Mouse (Mus musculus) hindbrain, embryonic 15.5 days (tissue): Measurements from ENCODE around the gene Trmt61a. TPM values are rescaled to one million over a fixed set of nuclear protein-coding genes. Genes with fewer than 3 reads are reported as not detected.
"Not testable (repeated sequence)": the region's sequence is repeated elsewhere in the genome, so short reads cannot be mapped to it uniquely, and the experiment has no call there.

ENCODE experiments used
- ATAC-seq: fragments of 200-750 bp; cut with Nextera tagmentation; 2 replicates; pipeline ENCODE4 v1.8.0; 2017; ENCODE audit warnings: low read depth, moderate number of reproducible peaks, moderate TSS enrichment; ENCODE audit not compliant: low FRiP score
- H3K27ac ChIP-seq: fragments of 300-500 bp; sonication (generic); replicated peaks from 2 replicates; pipeline ENCODE4 v1.5.1; 2015; ENCODE audit warnings: mild to moderate bottlenecking, inconsistent platforms
- H3K27me3 ChIP-seq: fragments of 300-500 bp; sonication (generic); 2 replicates; pipeline ENCODE4 v1.6.1; 2015; ENCODE audit warnings: control low read depth, inconsistent platforms
- H3K36me3 ChIP-seq: fragments of 300-500 bp; sonication (generic); 2 replicates; pipeline ENCODE4 v1.6.1; 2015; ENCODE audit warnings: control low read depth, inconsistent platforms
- H3K4me1 ChIP-seq: fragments of 300-500 bp; sonication (generic); replicated peaks from 2 replicates; pipeline ENCODE4 v1.6.1; 2015; ENCODE audit warnings: control low read depth, inconsistent platforms
- H3K4me2 ChIP-seq: fragments of 300-500 bp; sonication (generic); 2 replicates; pipeline ENCODE4 v1.6.1; 2015; ENCODE audit warnings: moderate library complexity, mild to moderate bottlenecking, inconsistent platforms
- H3K4me3 ChIP-seq: fragments of 300-500 bp; sonication (generic); 2 replicates; pipeline ENCODE4 v1.5.1; 2015; ENCODE audit warnings: mild to moderate bottlenecking, inconsistent platforms
- H3K9ac ChIP-seq: fragments of 300-500 bp; sonication (generic); 2 replicates; pipeline ENCODE4 v1.6.1; 2015; ENCODE audit warnings: inconsistent platforms
- H3K9me3 ChIP-seq: fragments of 300-500 bp; sonication (generic); 2 replicates; pipeline ENCODE4 v1.6.1; 2016; ENCODE audit warnings: control low read depth, inconsistent platforms
- WGBS: fragments of 180-500 bp; shearing (Covaris S2); methylation state at CpG from one replicate; pipeline ENCODE4 v1.1.7; 2015; 5-methylcytosine and 5-hydroxymethylcytosine counted together
- polyA plus RNA-seq: library from polyadenylated mRNA; unstranded; fragments of >200 nt; fragmentation: Nextera tagmentation; extraction: Ambion mirVana; gene quantifications from 2 replicates; pipeline ENCODE4 v1.2.1, GENCODE M21; 2015

The Trmt61a gene
- polyA plus RNA-seq: 11.5 and 12.0 TPM in 2 replicates

GRCm38 (mm10) chr12:111677882-111678669 is at the start of gene Trmt61a:
Trmt61a (plus strand) TSS chr12:111678105.
- peak within 1 kb of the TSS; percentile 74 for H3K4me3 ChIP-seq
- H3K4me1 ChIP-seq: peaks cover 22% of the 10 kb centered on the region
- peak within 1 kb of the TSS; percentile 93 for H3K27ac ChIP-seq
- under 1% methylated on average over 51 of the region's 51 CpGs for WGBS
- H3K9me3 ChIP-seq: no peaks in the 10 kb centered on the region
- H3K36me3 ChIP-seq: peaks cover 5% of the 10 kb centered on the region; the same call in 1 of the 2 replicates
- peak within 1 kb of the TSS; percentile 93 for H3K4me2 ChIP-seq
- peak; percentile 86 for ATAC-seq
- H3K9ac ChIP-seq: peak within 1 kb of the TSS; percentile 76
- H3K27me3 ChIP-seq: no peaks in the 10 kb centered on the region

- no peak overlapping the region for H3K9ac ChIP-seq
- H3K4me3 ChIP-seq: no peak overlapping the region
- no peaks in the 10 kb centered on the region for H3K9me3 ChIP-seq
- H3K27ac ChIP-seq: 0 out of 2 replicates have a peak overlapping the region, but pooled peaks have one; percentile 42
- WGBS: 61% methylated on average over 6 of the region's 6 CpGs
- H3K4me1 ChIP-seq: no peaks in the 10 kb centered on the region
- peaks cover 72% of the 10 kb centered on the region for H3K36me3 ChIP-seq
- no peak overlapping the region for H3K4me2 ChIP-seq
- peak; percentile 77; the same call in 1 of the 2 replicates for ATAC-seq
- no peaks in the 10 kb centered on the region for H3K27me3 ChIP-seq
Measured at GRCm38 (mm10) chr12:111648061-111648645, 29.8 kb upstream of the Trmt61a start.

- Histone ChIP-seq H3K4me2 (no peak overlapping the region), H3K27ac (no peak overlapping the region), H3K9me3 (no peaks in the 10 kb centered on the region), H3K4me1 (0 out of 2 replicates have a peak, but pooled peaks cover 6% of the 10 kb centered on the region), H3K4me3 (no peak overlapping the region), H3K27me3 (no peaks in the 10 kb centered on the region), H3K9ac (no peak overlapping the region), H3K36me3 (peaks cover 61% of the 10 kb centered on the region)
- ATAC-seq: no peak
- WGBS: 90% methylated on average over 3 of the region's 3 CpGs
Measured at GRCm38 (mm10) chr12:111652953-111653352, 25.0 kb upstream of the Trmt61a start.

- Histone ChIP-seq H3K4me2 (no peak overlapping the region), H3K4me3 (no peak overlapping the region), H3K27ac (no peak overlapping the region), H3K36me3 (peaks cover 59% of the 10 kb centered on the region), H3K9me3 (no peaks in the 10 kb centered on the region), H3K9ac (no peak overlapping the region), H3K27me3 (no peaks in the 10 kb centered on the region), H3K4me1 (0 out of 2 replicates have a peak, but pooled peaks cover 6% of the 10 kb centered on the region)
- 30% methylated on average over 3 of the region's 3 CpGs for WGBS
- peak; percentile 61; the same call in 1 of the 2 replicates for ATAC-seq
Measured at GRCm38 (mm10) chr12:111653434-111653833, 24.5 kb upstream of the Trmt61a start.

GRCm38 (mm10) chr12:111655695-111656094 is 22.2 kb upstream of the Trmt61a start:
- Histone ChIP-seq H3K27ac (no peak overlapping the region), H3K9me3 (no peaks in the 10 kb centered on the region), H3K4me2 (no peak overlapping the region), H3K36me3 (peaks cover 38% of the 10 kb centered on the region), H3K27me3 (no peaks in the 10 kb centered on the region), H3K4me1 (0 out of 2 replicates have a peak, but pooled peaks cover 6% of the 10 kb centered on the region), H3K9ac (no peak overlapping the region), H3K4me3 (no peak overlapping the region)
- 86% methylated on average over 11 of the region's 11 CpGs for WGBS
- ATAC-seq: no peak

GRCm38 (mm10) chr12:111659331-111659730 is 18.6 kb upstream of the Trmt61a start:
- ATAC-seq: no peak
- 93% methylated on average over 4 of the region's 4 CpGs for WGBS
- 0 out of 2 replicates have a peak, but pooled peaks cover 4% of the 10 kb centered on the region for H3K4me1 ChIP-seq
- H3K4me2 ChIP-seq: no peak overlapping the region
- H3K9me3 ChIP-seq: no peaks in the 10 kb centered on the region
- no peak overlapping the region for H3K4me3 ChIP-seq
- no peak overlapping the region for H3K9ac ChIP-seq
- H3K27me3 ChIP-seq: no peaks in the 10 kb centered on the region
- H3K27ac ChIP-seq: no peak overlapping the region
- peaks cover 31% of the 10 kb centered on the region for H3K36me3 ChIP-seq

- H3K27me3 ChIP-seq: no peaks in the 10 kb centered on the region
- peaks cover 25% of the 10 kb centered on the region for H3K36me3 ChIP-seq
- 77% methylated on average over 1 of the region's 1 CpGs for WGBS
- H3K4me1 ChIP-seq: 0 out of 2 replicates have a peak, but pooled peaks cover 4% of the 10 kb centered on the region
- no peak overlapping the region for H3K4me3 ChIP-seq
- H3K4me2 ChIP-seq: no peak overlapping the region
- no peak overlapping the region for H3K9ac ChIP-seq
- no peak overlapping the region for H3K27ac ChIP-seq
- ATAC-seq: no peak
- H3K9me3 ChIP-seq: no peaks in the 10 kb centered on the region
Measured at GRCm38 (mm10) chr12:111660628-111661027, 17.3 kb upstream of the Trmt61a start.

- not testable (repeated sequence) for H3K4me1 ChIP-seq, H3K27ac ChIP-seq, H3K4me3 ChIP-seq, H3K27me3 ChIP-seq, ATAC-seq, H3K4me2 ChIP-seq, H3K9me3 ChIP-seq, H3K9ac ChIP-seq
- 97% methylated on average over 11 of the region's 11 CpGs for WGBS
- H3K36me3 ChIP-seq: peaks cover 18% of the 10 kb centered on the region
Measured at GRCm38 (mm10) chr12:111661554-111661953, 16.4 kb upstream of the Trmt61a start.

GRCm38 (mm10) chr12:111663228-111664143 is 14.4 kb upstream of the Trmt61a start:
- H3K4me2 ChIP-seq: no peak overlapping the region
- peaks cover 4% of the 10 kb centered on the region; the same call in 1 of the 2 replicates for H3K36me3 ChIP-seq
- peaks cover 7% of the 10 kb centered on the region for H3K4me1 ChIP-seq
- no peak overlapping the region for H3K9ac ChIP-seq
- no peak overlapping the region for H3K4me3 ChIP-seq
- H3K27me3 ChIP-seq: no peaks in the 10 kb centered on the region
- no peak for ATAC-seq
- no peak overlapping the region for H3K27ac ChIP-seq
- WGBS: 79% methylated on average over 17 of the region's 17 CpGs
- H3K9me3 ChIP-seq: no peaks in the 10 kb centered on the region

GRCm38 (mm10) chr12:111664144-111664634 is 13.7 kb upstream of the Trmt61a start:
- Histone ChIP-seq H3K9ac (no peak overlapping the region), H3K27ac (no peak overlapping the region), H3K4me1 (peaks cover 14% of the 10 kb centered on the region), H3K4me3 (no peak overlapping the region), H3K36me3 (peaks cover 4% of the 10 kb centered on the region), H3K9me3 (no peaks in the 10 kb centered on the region), H3K4me2 (no peak overlapping the region), H3K27me3 (no peaks in the 10 kb centered on the region)
- 54% methylated on average over 6 of the region's 6 CpGs for WGBS
- ATAC-seq: no peak

- H3K27me3 ChIP-seq: no peaks in the 10 kb centered on the region
- H3K27ac ChIP-seq: no peak overlapping the region
- no peak for ATAC-seq
- H3K9ac ChIP-seq: no peak overlapping the region
- peaks cover 24% of the 10 kb centered on the region for H3K4me1 ChIP-seq
- no peak overlapping the region for H3K4me2 ChIP-seq
- WGBS: 84% methylated on average over 13 of the region's 13 CpGs
- H3K36me3 ChIP-seq: peaks cover 8% of the 10 kb centered on the region; the same call in 1 of the 2 replicates
- H3K4me3 ChIP-seq: no peak overlapping the region
- no peaks in the 10 kb centered on the region for H3K9me3 ChIP-seq
Measured at GRCm38 (mm10) chr12:111665041-111665880, 12.6 kb upstream of the Trmt61a start.
